Mouse (Mus musculus) induced T-regulatory cell, adult 2 months (primary cell): ENCODE data around the gene Arl10.

Source experiments
- DNase-seq: peaks from one replicate; pipeline ENCODE4 v3.0.0-alpha.2; 2012; ENCODE audit warnings: low read depth

The Arl10 gene

GRCm38 (mm10) chr13:54574854-54575481, at the start of gene Arl10:
Gene Arl10, plus strand, starts transcription at chr13:54575015.
- peak; percentile 61 for DNase-seq

- DNase-seq: no peak
Measured at GRCm38 (mm10) chr13:54527140-54527539, 47.7 kb upstream of the Arl10 start.

GRCm38 (mm10) chr13:54532134-54532533, 42.7 kb upstream of the Arl10 start:
- DNase-seq: no peak

DNA sequence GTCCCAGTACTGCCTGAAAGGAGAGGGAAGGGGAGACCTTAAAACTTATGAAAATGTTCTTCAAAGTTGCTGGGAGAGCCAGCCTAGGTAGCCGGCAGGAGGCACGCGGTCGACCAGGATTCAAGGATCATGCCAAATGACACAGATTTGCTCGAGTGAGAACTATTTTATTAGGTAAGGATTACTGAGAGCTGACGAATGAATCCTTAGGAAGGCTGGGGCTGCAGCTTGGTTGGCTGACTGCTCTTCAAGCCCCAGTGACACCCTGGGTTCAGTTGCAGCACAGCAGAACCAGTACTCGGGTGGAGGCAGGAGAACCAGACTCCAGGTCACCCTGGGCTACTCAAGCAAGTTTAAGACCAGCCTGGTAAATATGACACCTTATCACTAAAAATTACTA, 26.8 kb upstream of the Arl10 start:
- no peak for DNase-seq

DNA sequence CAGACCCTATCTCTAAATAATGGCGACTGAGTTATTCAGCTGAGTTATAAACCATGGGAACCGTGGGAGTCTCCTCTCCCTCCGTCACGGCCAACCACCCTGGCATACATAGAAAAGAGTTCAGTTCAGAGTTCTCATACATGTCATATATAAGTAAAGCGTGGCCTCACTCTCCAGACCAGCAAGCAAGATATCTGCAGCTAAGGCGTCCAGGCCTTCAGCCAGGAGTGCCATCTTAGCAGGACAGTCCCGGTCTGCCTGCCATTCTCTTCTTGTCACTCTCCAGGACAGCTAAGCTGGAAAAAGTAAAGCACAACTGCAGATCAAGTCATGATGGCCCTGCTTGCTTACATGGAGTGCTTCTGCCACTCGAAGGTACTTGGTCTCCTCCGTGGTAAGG, 18.6 kb upstream of the Arl10 start:
- no peak for DNase-seq

DNA sequence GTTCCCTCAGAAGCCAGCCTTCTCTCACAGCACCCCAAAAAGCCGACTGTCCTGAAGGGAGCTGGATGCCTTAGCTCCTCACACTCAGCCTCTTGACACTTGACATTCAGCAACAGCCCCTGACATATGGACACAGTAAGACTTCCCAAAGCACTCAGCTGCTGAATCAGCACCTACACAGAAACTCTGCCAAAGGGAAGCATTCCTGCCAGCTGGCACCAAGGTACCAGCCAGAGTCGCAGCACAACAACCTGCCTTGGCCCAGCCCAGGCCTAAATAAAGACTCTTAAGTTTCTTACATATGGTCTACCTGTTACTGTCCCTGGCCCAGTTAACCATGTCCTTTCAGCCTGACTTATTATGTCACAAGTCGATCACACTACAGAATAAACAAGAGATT, 18.0 kb upstream of the Arl10 start:
- DNase-seq: no peak

DNA sequence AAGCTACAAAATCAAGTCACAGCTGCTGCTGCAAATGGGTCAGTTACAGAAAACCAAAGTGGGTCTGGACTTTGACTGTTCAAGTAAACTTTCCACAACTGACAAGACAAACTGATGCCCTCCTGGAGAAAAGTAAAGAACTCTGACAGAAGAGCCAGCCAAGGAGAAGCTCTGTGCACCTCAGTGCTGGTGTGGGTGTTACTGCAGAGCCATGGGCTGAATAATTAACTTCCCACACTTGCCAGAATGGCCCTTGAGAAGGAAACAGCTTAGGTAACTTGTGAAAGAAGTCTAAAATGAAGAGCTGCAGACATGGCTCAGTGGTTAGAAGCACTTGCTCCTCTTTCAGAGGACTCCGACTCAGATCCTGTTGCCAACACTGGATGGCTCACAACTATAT, 17.2 kb upstream of the Arl10 start:
- DNase-seq: no peak

- DNase-seq: no peak
Measured at GRCm38 (mm10) chr13:54559656-54560055, 15.2 kb upstream of the Arl10 start.

GRCm38 (mm10) chr13:54560608-54561007, 14.2 kb upstream of the Arl10 start:
- DNase-seq: no peak

- DNase-seq: no peak
Measured at GRCm38 (mm10) chr13:54562562-54562961, 12.3 kb upstream of the Arl10 start.

GRCm38 (mm10) chr13:54564232-54565200, 10.3 kb upstream of the Arl10 start:
- peak; percentile 51 for DNase-seq

DNA sequence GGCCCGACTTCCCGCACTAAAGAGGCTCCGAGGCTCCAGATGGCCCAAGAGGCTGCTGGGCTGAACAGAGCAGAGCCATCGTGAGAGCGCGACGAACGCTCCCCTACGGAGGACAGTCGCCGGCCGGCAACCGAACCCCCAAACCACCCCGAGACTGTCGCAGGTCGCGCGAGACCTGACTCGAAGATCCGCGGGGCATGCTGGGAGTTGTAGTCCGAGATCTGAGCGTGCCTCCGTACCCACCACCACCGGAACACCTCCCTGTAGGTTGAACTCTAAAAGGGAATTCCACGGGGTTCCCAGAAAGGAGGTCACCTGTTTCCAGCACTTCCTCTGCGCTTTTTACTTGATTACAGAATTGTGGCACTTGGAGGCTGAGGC, 9.6 kb upstream of the Arl10 start, which contains the start of gene 4833439L19Rik:
TSS of gene 4833439L19Rik (minus strand) at position 235 of the 381 bp plus-strand sequence.
- peak; percentile 98 for DNase-seq

- DNase-seq: no peak
Measured at GRCm38 (mm10) chr13:54565594-54566345, 9.0 kb upstream of the Arl10 start.

DNA sequence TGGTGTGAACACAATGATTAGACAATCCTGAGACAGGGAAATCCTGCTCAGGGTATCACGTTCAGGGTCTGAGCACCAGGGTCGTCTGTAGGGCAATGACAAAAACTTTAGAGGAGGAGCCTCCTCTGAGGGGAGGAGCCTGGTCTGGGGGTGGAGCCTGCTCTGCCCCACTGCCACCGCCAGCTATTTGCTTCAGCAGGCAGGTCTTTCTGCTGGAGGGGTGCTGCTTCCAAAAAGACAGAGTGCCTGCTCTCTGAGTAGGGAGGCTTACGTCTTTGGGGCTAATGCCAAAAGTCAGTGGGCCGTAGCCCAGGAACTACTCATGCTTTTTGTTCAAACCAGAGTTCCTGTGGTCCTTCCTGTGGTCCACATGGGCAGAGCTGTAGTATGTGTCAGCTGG, 6.4 kb upstream of the Arl10 start:
- peak; percentile 37 for DNase-seq

GRCm38 (mm10) chr13:54569282-54569681, 5.5 kb upstream of the Arl10 start:
- DNase-seq: peak; percentile 44

- DNase-seq: peak; percentile 11
Measured at GRCm38 (mm10) chr13:54570736-54571135, 4.1 kb upstream of the Arl10 start.

DNA sequence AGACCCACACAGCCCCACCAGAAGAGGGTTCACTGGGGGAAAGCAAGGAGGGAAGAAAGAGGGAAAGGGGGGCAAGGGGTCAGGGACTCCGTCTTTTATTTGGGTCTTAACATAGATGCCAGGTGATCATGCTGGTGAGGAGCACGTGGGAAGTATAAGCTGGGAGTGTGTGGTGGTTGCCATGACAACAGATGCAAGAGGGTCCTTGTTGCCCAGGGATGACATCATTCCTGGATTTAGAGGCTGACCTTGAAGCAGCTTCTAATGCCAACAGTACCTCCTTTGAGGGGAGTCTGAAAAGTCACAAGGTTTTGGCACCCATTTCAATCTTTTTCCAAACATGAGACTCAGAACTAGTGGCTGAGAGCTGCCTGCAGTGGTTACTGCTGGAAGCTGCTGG, 3.2 kb upstream of the Arl10 start:
- peak; percentile 25 for DNase-seq

GRCm38 (mm10) chr13:54572621-54573020, 2.2 kb upstream of the Arl10 start:
- peak; percentile 77 for DNase-seq

DNA sequence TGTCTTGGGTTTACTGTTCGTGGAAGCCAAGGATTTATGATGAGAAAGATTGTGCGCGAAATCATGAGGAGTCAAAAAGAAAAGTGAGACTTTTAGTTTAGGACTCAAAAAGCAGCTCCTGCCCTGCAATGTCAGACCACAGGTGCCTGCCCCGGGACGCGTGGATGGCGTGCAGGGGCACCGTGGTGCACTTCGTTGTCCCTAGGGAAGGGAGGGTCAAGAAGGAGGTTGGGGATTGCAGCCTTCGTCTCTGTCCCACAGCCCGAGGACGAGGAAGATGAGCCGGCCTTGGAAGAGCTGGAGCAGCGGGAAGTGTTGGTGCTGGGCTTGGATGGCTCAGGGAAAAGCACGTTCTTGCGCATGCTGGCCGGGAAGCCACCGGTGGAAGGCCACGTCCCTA, 674 bp downstream of the Arl10 start:
- DNase-seq: no peak

- DNase-seq: no peak
Measured at GRCm38 (mm10) chr13:54577652-54578507, 3.1 kb downstream of the Arl10 start.

- no peak for DNase-seq
Measured at GRCm38 (mm10) chr13:54581385-54581784, 6.6 kb downstream of the Arl10 start.

DNA sequence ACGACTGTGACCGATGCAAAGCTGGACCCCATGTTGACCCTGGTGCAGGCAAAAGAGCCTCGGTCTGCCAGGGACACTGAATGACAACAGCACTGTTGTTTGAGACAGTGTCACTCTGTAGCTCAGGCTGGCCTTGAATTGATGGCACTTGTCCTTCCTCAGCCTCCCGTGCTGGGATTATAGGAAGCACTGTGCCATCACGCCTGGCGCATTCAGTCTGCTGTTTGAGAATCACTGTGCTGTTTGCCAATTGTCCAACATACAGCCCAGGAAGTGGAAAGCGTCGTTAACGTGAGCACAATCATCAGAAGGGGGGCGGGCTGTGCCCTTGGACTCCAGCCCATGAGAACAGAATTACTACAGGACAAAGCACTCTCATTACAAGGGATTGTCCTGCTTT, 7.3 kb downstream of the Arl10 start:
- DNase-seq: no peak
